Mouse (Mus musculus) embryonic facial prominence, embryonic 11.5 days (tissue): ENCODE data around the gene Mier1. TPM values are rescaled to one million over a fixed set of nuclear protein-coding genes. Genes with fewer than 3 reads are reported as not detected.

ENCODE experiments used
- ATAC-seq: fragments of 200-750 bp; cut with Nextera tagmentation; replicated peaks from 2 replicates; pipeline ENCODE4 v1.8.0; 2017; ENCODE audit warnings: low read depth; ENCODE audit not compliant: insufficient number of reproducible peaks, low FRiP score, low TSS enrichment
- DNase-seq: peaks from one replicate; pipeline ENCODE4 v3.0.0-alpha.2; 2015; ENCODE audit warnings: low spot score
- H3K27ac ChIP-seq: fragments of 300-500 bp; sonication (generic); replicated peaks from 2 replicates; pipeline ENCODE4 v1.5.1; 2014; ENCODE audit warnings: mild to moderate bottlenecking, low read depth, low read length, control low read depth
- H3K27me3 ChIP-seq: fragments of 300-500 bp; sonication (generic); 2 replicates; pipeline ENCODE4 v1.6.1; 2014; ENCODE audit warnings: mild to moderate bottlenecking, low read length, moderate library complexity, mixed read lengths; ENCODE audit not compliant: control insufficient read depth, insufficient read depth
- H3K36me3 ChIP-seq: fragments of 300-500 bp; sonication (generic); replicated peaks from 2 replicates; pipeline ENCODE4 v1.6.1; 2014; ENCODE audit warnings: low read depth, mild to moderate bottlenecking, low read length, moderate library complexity, mixed read lengths; ENCODE audit not compliant: control insufficient read depth, insufficient read depth
- H3K4me1 ChIP-seq: fragments of 300-500 bp; sonication (generic); 2 replicates; pipeline ENCODE4 v1.6.1; 2014; ENCODE audit warnings: low read length, mixed read lengths; ENCODE audit not compliant: control insufficient read depth, insufficient read depth
- H3K4me2 ChIP-seq: fragments of 300-500 bp; sonication (generic); 2 replicates; pipeline ENCODE4 v1.6.1; 2014; ENCODE audit warnings: low read depth, mild to moderate bottlenecking, control low read depth, low read length, moderate library complexity
- H3K4me3 ChIP-seq: fragments of 300-500 bp; sonication (generic); 2 replicates; pipeline ENCODE4 v1.5.1; 2014; ENCODE audit warnings: low read depth, low read length, control low read depth
- H3K9ac ChIP-seq: fragments of 300-500 bp; sonication (generic); replicated peaks from 2 replicates; pipeline ENCODE4 v1.6.1; 2014; ENCODE audit warnings: mild to moderate bottlenecking, control low read depth, low read length
- H3K9me3 ChIP-seq: fragments of 300-500 bp; sonication (generic); replicated peaks from 2 replicates; pipeline ENCODE4 v1.6.1; 2016; ENCODE audit warnings: mild to moderate bottlenecking, low read length, inconsistent platforms, mixed read lengths; ENCODE audit not compliant: control insufficient read depth
- WGBS: fragments of 180-500 bp; shearing (Covaris S2); extraction: QIAGEN DNeasy Blood & Tissue Kit; methylation state at CpG from one replicate; pipeline ENCODE4 v1.1.7; 2014; 5-methylcytosine and 5-hydroxymethylcytosine counted together
- polyA plus RNA-seq: library from polyadenylated mRNA; unstranded; fragments of >200 nt; fragmentation: Nextera tagmentation; extraction: Ambion mirVana; gene quantifications from 2 replicates; pipeline ENCODE4 v1.2.1, GENCODE M21; 2014

Gene Mier1
- 40.5 and 43.5 TPM in 2 replicates for polyA plus RNA-seq

GRCm38 (mm10) chr4:103114184-103115111 lies at the start of gene Mier1, which contains the start of gene Wdr78:
TSS of gene Mier1 (plus strand) at chr4:103114390.
TSS of gene Wdr78 (minus strand) at chr4:103114555.
- under 1% methylated on average over 74 of the region's 90 CpGs for WGBS
- Histone ChIP-seq H3K27me3 (no peaks in the 10 kb centered on the region), H3K4me3 (peak within 1 kb of the TSS; percentile 91), H3K36me3 (no peaks in the 10 kb centered on the region), H3K4me2 (peak within 1 kb of the TSS; percentile 61), H3K4me1 (no peaks in the 10 kb centered on the region; the same call in 1 of the 2 replicates), H3K9me3 (no peaks in the 10 kb centered on the region), H3K27ac (peak within 1 kb of the TSS; percentile 97), H3K9ac (peak within 1 kb of the TSS; percentile 86)
- DNase-seq (peak; percentile 98), ATAC-seq (peak; percentile 99)

DNA sequence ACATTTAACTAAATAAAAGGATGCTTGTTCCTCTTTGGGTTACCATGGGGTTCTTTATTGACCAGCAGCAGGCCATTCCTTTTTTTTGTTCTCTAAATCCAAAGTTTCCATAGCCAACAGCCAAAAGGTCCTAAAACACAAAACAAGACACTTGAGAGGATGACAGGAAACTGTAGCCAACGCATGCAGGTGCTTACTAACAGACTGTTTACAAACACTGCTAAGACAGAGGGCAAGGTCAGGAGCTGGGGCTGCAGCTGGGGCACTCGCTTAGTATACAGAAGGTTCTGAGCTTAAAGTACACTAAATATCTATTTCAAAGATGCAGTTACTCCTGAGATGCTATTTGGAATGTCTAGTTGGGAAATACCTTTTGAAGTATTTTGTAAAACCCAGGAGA lies 49.8 kb upstream of the Mier1 start:
- 70% methylated on average over 2 of the region's 2 CpGs for WGBS
- H3K36me3 ChIP-seq: no peaks in the 10 kb centered on the region

DNA sequence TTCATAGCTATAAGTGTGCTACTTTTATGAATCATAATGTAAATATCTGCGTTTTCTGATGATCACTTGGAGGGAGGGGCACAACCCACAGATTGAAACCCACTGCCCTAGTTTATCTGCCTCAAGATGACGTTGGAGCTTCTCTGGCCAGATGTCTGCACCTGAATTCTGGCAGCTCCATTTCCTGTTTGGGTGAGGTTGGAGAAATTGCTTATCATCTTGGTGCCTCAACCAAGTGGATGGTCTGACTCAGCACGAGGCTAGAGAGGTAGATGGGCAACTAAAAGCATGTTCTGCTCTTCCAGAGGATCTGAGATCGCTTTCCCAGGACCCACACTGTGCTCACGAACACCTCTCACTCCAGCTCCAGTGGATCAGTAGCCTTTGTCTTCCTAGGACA lies 49.2 kb upstream of the Mier1 start:
- H3K36me3 ChIP-seq: no peaks in the 10 kb centered on the region
- DNase-seq: no peak
- WGBS: 74% methylated on average over 5 of the region's 5 CpGs
- H3K27me3 ChIP-seq: no peaks in the 10 kb centered on the region
- no peaks in the 10 kb centered on the region for H3K4me1 ChIP-seq
- H3K27ac ChIP-seq: no peak overlapping the region
- no peaks in the 10 kb centered on the region for H3K9me3 ChIP-seq
- H3K4me3 ChIP-seq: no peak overlapping the region
- no peak overlapping the region for H3K9ac ChIP-seq
- no peak for ATAC-seq
- no peak overlapping the region for H3K4me2 ChIP-seq

More for the DNA sequence above, 49.8 kb upstream of the Mier1 start:
- no peaks in the 10 kb centered on the region for H3K9me3 ChIP-seq
- DNase-seq (no peak), ATAC-seq (no peak)
- H3K4me2 ChIP-seq: no peak overlapping the region
- H3K27ac ChIP-seq: no peak overlapping the region
- H3K27me3 ChIP-seq: no peaks in the 10 kb centered on the region
- no peak overlapping the region for H3K9ac ChIP-seq
- H3K4me3 ChIP-seq: no peak overlapping the region
- no peaks in the 10 kb centered on the region for H3K4me1 ChIP-seq

GRCm38 (mm10) chr4:103067906-103068655 lies 46.1 kb upstream of the Mier1 start:
- Histone ChIP-seq H3K27ac (no peak overlapping the region), H3K9ac (no peak overlapping the region), H3K4me1 (no peaks in the 10 kb centered on the region), H3K4me3 (no peak overlapping the region), H3K4me2 (no peak overlapping the region), H3K36me3 (no peaks in the 10 kb centered on the region), H3K27me3 (no peaks in the 10 kb centered on the region), H3K9me3 (no peaks in the 10 kb centered on the region)
- WGBS: 59% methylated on average over 6 of the region's 6 CpGs
- DNase-seq (no peak), ATAC-seq (no peak)

DNA sequence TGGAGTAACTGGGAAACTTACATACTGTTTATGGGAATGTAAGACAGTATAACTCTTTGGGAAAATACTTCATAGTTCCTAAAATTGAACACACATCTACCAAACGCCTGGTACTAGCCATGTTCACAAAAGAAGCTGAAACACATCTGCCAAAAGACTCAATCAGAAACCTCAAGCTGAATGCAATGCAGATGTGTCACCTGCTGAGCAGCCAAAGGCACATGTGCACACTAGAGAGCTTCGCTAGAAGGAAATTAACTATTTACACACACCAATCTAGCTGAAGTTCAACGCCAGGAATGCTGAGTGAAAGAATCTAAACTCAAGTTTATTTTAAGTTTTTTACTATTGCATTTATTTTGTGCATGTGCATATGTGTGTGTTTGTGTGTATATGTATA lies 43.6 kb upstream of the Mier1 start:
- Histone ChIP-seq H3K27me3 (no peaks in the 10 kb centered on the region), H3K9ac (no peak overlapping the region), H3K4me2 (no peak overlapping the region), H3K36me3 (no peaks in the 10 kb centered on the region), H3K4me1 (no peaks in the 10 kb centered on the region), H3K9me3 (no peaks in the 10 kb centered on the region), H3K4me3 (no peak overlapping the region), H3K27ac (no peak overlapping the region)
- 63% methylated on average over 3 of the region's 3 CpGs for WGBS
- no peak for ATAC-seq
- no peak for DNase-seq

DNA sequence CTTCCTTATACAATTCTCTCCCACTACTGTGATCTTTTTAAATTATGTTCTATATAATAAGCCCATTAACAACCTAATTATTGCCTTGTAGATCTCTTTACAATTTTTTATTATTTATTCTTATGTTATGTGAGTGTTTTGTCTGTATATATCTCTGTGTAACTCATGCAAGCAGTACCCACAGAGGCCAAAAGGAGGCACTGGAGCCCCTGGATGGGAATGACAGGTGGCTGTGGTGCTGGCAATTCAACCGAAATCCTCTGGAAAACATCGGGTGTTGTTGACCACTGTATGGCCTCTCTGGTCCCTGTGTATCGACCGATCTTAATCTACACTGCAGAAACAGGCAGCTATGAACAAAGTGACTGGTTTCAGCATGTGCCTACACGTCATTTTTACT lies 29.0 kb upstream of the Mier1 start:
- no peaks in the 10 kb centered on the region for H3K9me3 ChIP-seq
- H3K9ac ChIP-seq: no peak overlapping the region
- DNase-seq: no peak
- no peak for ATAC-seq
- H3K27ac ChIP-seq: no peak overlapping the region
- no peaks in the 10 kb centered on the region for H3K27me3 ChIP-seq
- no peak overlapping the region for H3K4me2 ChIP-seq
- WGBS: 95% methylated on average over 5 of the region's 5 CpGs
- no peaks in the 10 kb centered on the region for H3K36me3 ChIP-seq
- no peaks in the 10 kb centered on the region for H3K4me1 ChIP-seq
- H3K4me3 ChIP-seq: no peak overlapping the region

DNA sequence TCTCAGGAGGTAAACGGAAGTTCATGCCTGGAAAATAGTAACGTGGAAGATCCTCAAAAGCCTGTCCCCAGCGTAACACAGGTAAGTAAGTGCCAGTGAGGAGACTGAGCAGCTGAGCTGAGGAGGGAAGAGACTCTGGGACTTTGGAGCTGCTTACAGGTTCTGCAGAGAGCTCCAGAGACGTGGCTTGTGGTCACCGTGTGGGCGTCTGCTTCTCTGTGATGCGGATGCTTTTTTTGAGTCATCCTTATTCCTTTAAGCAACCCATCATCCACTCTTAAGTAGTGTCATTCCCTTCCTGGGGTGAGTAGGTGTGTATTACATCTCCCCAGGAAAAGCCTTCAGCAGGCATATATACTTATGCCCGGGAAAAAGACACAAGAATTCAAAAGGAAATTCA lies 18.3 kb upstream of the Mier1 start:
- H3K9ac ChIP-seq: no peak overlapping the region
- H3K36me3 ChIP-seq: no peaks in the 10 kb centered on the region
- DNase-seq (no peak), ATAC-seq (no peak)
- 85% methylated on average over 8 of the region's 8 CpGs for WGBS
- H3K27ac ChIP-seq: no peak overlapping the region
- no peaks in the 10 kb centered on the region for H3K27me3 ChIP-seq
- H3K4me3 ChIP-seq: no peak overlapping the region
- H3K4me1 ChIP-seq: no peaks in the 10 kb centered on the region
- H3K9me3 ChIP-seq: no peaks in the 10 kb centered on the region
- H3K4me2 ChIP-seq: no peak overlapping the region

DNA sequence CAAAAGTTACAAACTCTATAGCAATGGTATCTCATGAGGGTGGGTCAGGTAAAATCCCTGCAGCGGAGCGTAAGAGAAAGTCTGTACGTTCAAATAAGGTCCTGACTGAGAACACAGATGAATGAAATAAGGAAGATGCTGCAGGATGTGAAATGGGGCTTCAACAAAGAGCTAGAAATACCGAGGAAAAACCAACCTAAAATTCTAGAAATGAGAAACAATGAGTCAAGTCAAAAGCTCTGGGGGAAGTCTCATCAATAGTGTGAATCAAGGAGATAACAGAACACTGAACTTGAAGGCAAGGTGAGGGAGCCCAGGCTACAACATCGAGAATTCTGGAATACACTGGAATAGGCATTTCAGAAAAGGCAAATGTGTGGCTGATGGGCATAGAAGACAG lies 15.7 kb upstream of the Mier1 start:
- WGBS: 93% methylated on average over 5 of the region's 5 CpGs
- no peak overlapping the region for H3K9ac ChIP-seq
- no peaks in the 10 kb centered on the region for H3K9me3 ChIP-seq
- no peaks in the 10 kb centered on the region for H3K4me1 ChIP-seq
- H3K27me3 ChIP-seq: no peaks in the 10 kb centered on the region
- no peak overlapping the region for H3K4me3 ChIP-seq
- no peak overlapping the region for H3K4me2 ChIP-seq
- DNase-seq: no peak
- ATAC-seq: no peak
- no peak overlapping the region for H3K27ac ChIP-seq
- no peaks in the 10 kb centered on the region for H3K36me3 ChIP-seq
